Mouse (Mus musculus) heart, embryonic 10.5 days (tissue): ENCODE data around the gene S100b. TPM values are rescaled to one million over a fixed set of nuclear protein-coding genes. Genes with fewer than 3 reads are reported as not detected.

Experiments
- DNase-seq: peaks from one replicate; pipeline ENCODE4 v3.0.0-alpha.2; 2017; ENCODE audit warnings: low spot score
- H3K27ac ChIP-seq: fragments of 300-500 bp; sonication (generic); 2 replicates; pipeline ENCODE4 v1.5.1; 2016; ENCODE audit warnings: mild to moderate bottlenecking
- H3K27me3 ChIP-seq: fragments of 300-500 bp; sonication (generic); 2 replicates; pipeline ENCODE4 v1.6.1; 2016; ENCODE audit warnings: mild to moderate bottlenecking; ENCODE audit not compliant: poor library complexity, insufficient read depth, severe bottlenecking
- H3K36me3 ChIP-seq: fragments of 300-500 bp; sonication (generic); 2 replicates; pipeline ENCODE4 v1.6.1; 2016; ENCODE audit warnings: mild to moderate bottlenecking, moderate library complexity
- H3K4me1 ChIP-seq: fragments of 300-500 bp; sonication (generic); 2 replicates; pipeline ENCODE4 v1.6.1; 2016; ENCODE audit warnings: mild to moderate bottlenecking
- H3K4me3 ChIP-seq: fragments of 300-500 bp; sonication (generic); 2 replicates; pipeline ENCODE4 v1.5.1; 2016; ENCODE audit warnings: mild to moderate bottlenecking, moderate library complexity
- H3K9me3 ChIP-seq: fragments of 300-500 bp; sonication (generic); 2 replicates; pipeline ENCODE4 v1.6.1; 2016; ENCODE audit warnings: mild to moderate bottlenecking, moderate library complexity
- WGBS: fragments of 180-500 bp; shearing (Covaris S2); methylation state at CpG from one replicate; pipeline ENCODE4 v1.1.7; 2016; 5-methylcytosine and 5-hydroxymethylcytosine counted together
- microRNA counts: library from miRNA; unstranded; fragments of <30 nt; microRNA quantifications from one replicate; lab custom pipeline; 2017
- microRNA-seq: library from miRNA; unstranded; fragments of <30 nt; microRNA quantifications from one replicate; pipeline ENCODE4, GENCODE M21; 2017
- polyA plus RNA-seq: library from polyadenylated mRNA; unstranded; fragments of >200 nt; fragmentation: Nextera tagmentation; extraction: Ambion mirVana; gene quantifications from 2 replicates; pipeline ENCODE4 v1.2.1, GENCODE M21; 2016

S100b gene
- polyA plus RNA-seq, 1 experiment from 2014 or later: 0.11 TPM

DNA sequence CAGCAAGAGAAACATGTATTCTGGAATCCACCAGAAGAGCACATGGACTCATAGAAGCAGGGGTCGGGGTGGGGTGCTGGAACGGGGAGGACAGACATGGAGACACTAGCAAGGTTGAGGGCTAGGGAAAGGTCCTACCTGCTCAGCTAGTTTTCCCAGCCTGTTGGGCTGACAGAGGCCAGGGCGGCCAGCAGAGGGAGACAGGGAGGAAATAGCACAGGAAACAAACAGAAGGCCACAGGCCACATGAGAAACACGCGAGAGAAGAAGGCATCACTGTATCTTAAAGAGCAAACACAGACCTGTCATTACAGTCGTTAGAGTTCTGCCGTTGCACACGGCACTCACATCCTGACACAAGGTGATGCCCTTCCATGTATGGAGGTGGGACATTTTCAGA is 17.6 kb downstream of the S100b start:
- H3K9me3 ChIP-seq: no peaks in the 10 kb centered on the region
- no peak for DNase-seq
- WGBS: 42% methylated on average over 8 of the region's 8 CpGs
- H3K36me3 ChIP-seq: peaks cover 93% of the 10 kb centered on the region
- H3K4me1 ChIP-seq: peaks cover under 1% of the 10 kb centered on the region; the same call in 1 of the 2 replicates
- H3K27ac ChIP-seq: no peak overlapping the region
- no peak overlapping the region for H3K4me3 ChIP-seq
- no peaks in the 10 kb centered on the region for H3K27me3 ChIP-seq

DNA sequence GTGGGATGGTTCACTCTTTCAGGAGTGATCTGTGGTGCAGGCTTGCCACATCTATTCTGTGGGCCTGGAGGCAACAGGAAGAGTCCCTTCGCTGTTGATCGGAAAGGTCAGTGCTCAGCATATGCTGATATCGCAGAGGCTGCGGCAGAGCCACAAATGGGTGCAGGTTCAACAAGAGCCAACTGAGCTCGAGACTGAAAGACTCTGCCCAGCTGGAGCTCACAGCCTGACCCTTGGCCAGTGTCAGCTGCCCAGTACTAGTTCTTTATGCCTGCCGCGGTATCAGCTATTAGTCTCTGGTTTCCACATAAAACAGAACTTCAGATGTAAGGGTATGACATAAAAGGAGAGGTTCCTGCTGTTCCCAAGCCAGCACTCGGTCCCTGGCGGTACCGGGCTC is 21.6 kb downstream of the S100b start:
- H3K36me3 ChIP-seq: peaks cover 89% of the 10 kb centered on the region
- no peak overlapping the region for H3K27ac ChIP-seq
- no peaks in the 10 kb centered on the region for H3K9me3 ChIP-seq
- 73% methylated on average over 10 of the region's 10 CpGs for WGBS
- DNase-seq: no peak
- no peaks in the 10 kb centered on the region for H3K27me3 ChIP-seq
- no peaks in the 10 kb centered on the region for H3K4me1 ChIP-seq
- no peak overlapping the region for H3K4me3 ChIP-seq

- no peaks in the 10 kb centered on the region for H3K4me1 ChIP-seq
- no peak overlapping the region for H3K4me3 ChIP-seq
- H3K9me3 ChIP-seq: no peaks in the 10 kb centered on the region
- no peak for DNase-seq
- no peaks in the 10 kb centered on the region for H3K27me3 ChIP-seq
- H3K36me3 ChIP-seq: peaks cover 83% of the 10 kb centered on the region
- no peak overlapping the region for H3K27ac ChIP-seq
- 65% methylated on average over 5 of the region's 5 CpGs for WGBS
These were observed 25.0 kb downstream of the S100b start for GRCm38 (mm10) chr10:76278541-76279097.

- Histone ChIP-seq H3K27ac (no peak overlapping the region), H3K27me3 (no peaks in the 10 kb centered on the region), H3K4me1 (no peaks in the 10 kb centered on the region), H3K9me3 (no peaks in the 10 kb centered on the region), H3K4me3 (no peak overlapping the region), H3K36me3 (peaks cover 90% of the 10 kb centered on the region)
- no peak for DNase-seq
- 76% methylated on average over 11 of the region's 11 CpGs for WGBS
These were observed 34.8 kb downstream of the S100b start for GRCm38 (mm10) chr10:76288268-76288993.

DNA sequence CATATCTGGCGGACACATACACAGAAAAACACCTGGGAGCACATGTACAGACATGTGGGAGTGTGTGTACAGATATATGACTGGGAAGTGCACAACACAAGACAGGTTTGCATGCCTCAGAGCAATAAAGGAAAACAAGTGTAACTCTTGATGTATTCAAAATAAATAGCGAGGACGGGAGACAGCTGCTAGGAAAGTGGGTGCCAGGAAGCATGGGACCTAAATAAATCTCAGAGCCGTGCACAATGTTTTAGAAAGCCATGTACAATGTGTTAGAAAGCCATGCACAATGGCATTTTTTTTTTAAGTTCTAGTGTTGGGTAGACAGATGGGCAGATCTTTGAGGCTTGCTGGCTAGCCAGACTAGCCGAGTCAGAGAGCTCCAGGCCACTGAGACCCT is 35.4 kb downstream of the S100b start:
- no peaks in the 10 kb centered on the region for H3K9me3 ChIP-seq
- no peaks in the 10 kb centered on the region for H3K27me3 ChIP-seq
- no peak overlapping the region for H3K27ac ChIP-seq
- peaks cover 88% of the 10 kb centered on the region for H3K36me3 ChIP-seq
- no peak overlapping the region for H3K4me3 ChIP-seq
- no peaks in the 10 kb centered on the region for H3K4me1 ChIP-seq
- no peak for DNase-seq
- 86% methylated on average over 5 of the region's 5 CpGs for WGBS

GRCm38 (mm10) chr10:76289936-76290671 is 36.5 kb downstream of the S100b start:
- 82% methylated on average over 3 of the region's 3 CpGs for WGBS
- H3K36me3 ChIP-seq: peaks cover 88% of the 10 kb centered on the region

DNA sequence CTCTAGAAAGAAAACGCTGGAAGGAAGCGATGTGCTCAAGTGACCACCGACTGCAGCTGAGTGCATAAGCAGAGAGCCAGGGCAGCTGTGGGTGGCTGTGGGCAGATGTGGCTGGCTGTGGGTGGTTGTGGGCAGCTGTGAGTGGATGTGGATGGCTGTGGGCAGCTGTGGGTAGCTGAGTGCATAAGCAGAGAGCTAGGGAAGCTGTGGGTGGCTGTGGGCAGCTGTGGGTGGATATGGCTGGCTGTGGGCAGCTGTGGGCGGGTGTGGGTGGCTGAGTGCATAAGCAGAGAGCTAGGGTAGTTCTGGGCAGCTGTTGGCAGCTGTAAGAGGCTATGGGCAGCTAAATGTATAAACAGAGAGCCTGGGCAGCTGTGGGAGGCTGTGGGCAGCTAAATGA is 39.6 kb downstream of the S100b start:
- Histone ChIP-seq H3K36me3 (peaks cover 88% of the 10 kb centered on the region), H3K4me3 (no peak overlapping the region), H3K27ac (no peak overlapping the region), H3K9me3 (no peaks in the 10 kb centered on the region), H3K4me1 (no peaks in the 10 kb centered on the region), H3K27me3 (no peaks in the 10 kb centered on the region)
- 95% methylated on average over 4 of the region's 4 CpGs for WGBS
- DNase-seq: no peak

More at GRCm38 (mm10) chr10:76289936-76290671, 36.5 kb downstream of the S100b start:
- no peaks in the 10 kb centered on the region for H3K4me1 ChIP-seq
- DNase-seq: no peak
- no peaks in the 10 kb centered on the region for H3K9me3 ChIP-seq
- no peak overlapping the region for H3K4me3 ChIP-seq
- H3K27me3 ChIP-seq: no peaks in the 10 kb centered on the region
- no peak overlapping the region for H3K27ac ChIP-seq

GRCm38 (mm10) chr10:76300133-76300532 is 46.5 kb downstream of the S100b start:
- no peaks in the 10 kb centered on the region for H3K9me3 ChIP-seq
- no peak overlapping the region for H3K27ac ChIP-seq
- H3K36me3 ChIP-seq: peaks cover 75% of the 10 kb centered on the region
- no peak overlapping the region for H3K4me3 ChIP-seq
- no peaks in the 10 kb centered on the region for H3K4me1 ChIP-seq
- 82% methylated on average over 5 of the region's 5 CpGs for WGBS
- no peak for DNase-seq
- H3K27me3 ChIP-seq: no peaks in the 10 kb centered on the region

DNA sequence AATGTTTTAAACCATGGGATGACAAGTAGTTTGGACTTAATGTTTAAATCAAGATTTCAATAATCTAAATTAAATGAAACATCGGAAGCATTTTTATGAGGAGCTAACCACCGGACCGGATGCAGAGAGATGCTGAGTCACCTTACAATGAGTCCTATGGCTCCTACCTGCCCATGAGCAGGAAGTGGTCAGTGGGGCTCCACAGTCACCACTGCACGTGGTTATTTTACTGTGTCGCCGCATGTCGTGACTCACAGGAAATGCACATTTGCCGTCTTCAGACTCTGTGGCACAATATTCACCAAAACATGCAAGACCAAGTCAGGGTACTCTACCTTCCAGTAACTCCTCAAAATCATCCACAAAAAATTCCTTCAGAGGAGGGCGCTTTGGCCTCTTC is 53.1 kb downstream of the S100b start:
- DNase-seq: no peak
- Histone ChIP-seq H3K9me3 (no peaks in the 10 kb centered on the region), H3K4me1 (no peaks in the 10 kb centered on the region), H3K27ac (no peak overlapping the region), H3K36me3 (peaks cover 59% of the 10 kb centered on the region), H3K27me3 (no peaks in the 10 kb centered on the region), H3K4me3 (no peak overlapping the region)
- 87% methylated on average over 9 of the region's 9 CpGs for WGBS

MicroRNAs within 50 kb of the gene (microRNA counts, 519-probe panel; counts per million panel counts)
- not detected for microRNA mmu-miR-678 (lab: Ali Mortazavi, UCI)

Small RNAs within 50 kb of the gene (microRNA-seq; reads per million reads assigned to microRNA genes)
- gene Mir678: not detected

Other genes starting within 250 kb of the S100b start
- gene Zfp280b, start 221.2 kb upstream of the S100b start, polyA plus RNA-seq: 24.7 and 33.4 TPM in 2 replicates
- gene Slc5a4b, start 142.9 kb upstream of the S100b start, polyA plus RNA-seq: not detected in 2 replicates
- gene Slc5a4a, start 106.4 kb upstream of the S100b start, polyA plus RNA-seq: not detected in 2 replicates
- 57.3 and 63.0 TPM in 2 replicates for gene Prmt2, start 16.0 kb upstream of the S100b start, polyA plus RNA-seq
- gene Dip2a, start 91.4 kb downstream of the S100b start, polyA plus RNA-seq: 8.0 and 9.1 TPM in 2 replicates
- gene AC141477.1, start 186.6 kb downstream of the S100b start, polyA plus RNA-seq: not detected in 2 replicates
- gene Pcnt, start 188.9 kb downstream of the S100b start, polyA plus RNA-seq: 14.9 and 15.1 TPM in 2 replicates
- gene 2610028H24Rik, start 195.2 kb downstream of the S100b start, polyA plus RNA-seq: not detected in 2 replicates
- gene Mcm3ap, start 215.1 kb downstream of the S100b start, polyA plus RNA-seq: 43.0 and 49.9 TPM in 2 replicates
- 8.1 and 8.3 TPM in 2 replicates for gene Ybey, start 215.3 kb downstream of the S100b start, polyA plus RNA-seq